Mouse (Mus musculus): ENCODE data around the gene Tial1.
A peak's percentile ranks its signal among the peaks of the same experiment; 100 is the strongest.

The Tial1 gene

GRCm38 (mm10) chr7:128461285-128462215 lies at the start of gene Tial1:
Gene Tial1, minus strand, starts transcription at chr7:128461717.
- DNase-seq: peak; percentile 98 to 100

- DNase-seq: no peak
Observed at GRCm38 (mm10) chr7:128504091-128504490, 42.6 kb upstream of the Tial1 start.

GRCm38 (mm10) chr7:128499801-128500200 lies 38.3 kb upstream of the Tial1 start:
- no peak for DNase-seq

- DNase-seq: no peak
Observed at GRCm38 (mm10) chr7:128494546-128494945, 33.0 kb upstream of the Tial1 start.

GRCm38 (mm10) chr7:128488986-128489385 lies 27.5 kb upstream of the Tial1 start:
- DNase-seq: no peak

- DNase-seq: peak; percentile 89 to 92
Observed at GRCm38 (mm10) chr7:128474322-128474721, 12.8 kb upstream of the Tial1 start.

GRCm38 (mm10) chr7:128462406-128462805 lies 889 bp upstream of the Tial1 start:
- DNase-seq: peak in 1 of 2 experiments; percentile 17

GRCm38 (mm10) chr7:128460865-128461228 lies 670 bp downstream of the Tial1 start:
- no peak for DNase-seq

GRCm38 (mm10) chr7:128460131-128460864 lies 1.2 kb downstream of the Tial1 start:
- peak; percentile 39 to 47 for DNase-seq

GRCm38 (mm10) chr7:128459791-128460130 lies 1.8 kb downstream of the Tial1 start:
- DNase-seq: no peak

- no peak for DNase-seq
Observed at GRCm38 (mm10) chr7:128458011-128458410, 3.5 kb downstream of the Tial1 start.

GRCm38 (mm10) chr7:128452731-128453130 lies 8.8 kb downstream of the Tial1 start:
- no peak for DNase-seq

- no peak for DNase-seq
Observed at GRCm38 (mm10) chr7:128440584-128440983, 20.9 kb downstream of the Tial1 start.

- no peak for DNase-seq
Observed at GRCm38 (mm10) chr7:128439251-128439650, 22.3 kb downstream of the Tial1 start.

GRCm38 (mm10) chr7:128438131-128438530 lies 23.4 kb downstream of the Tial1 start:
- no peak for DNase-seq

- DNase-seq: no peak
Observed at GRCm38 (mm10) chr7:128433213-128433612, 28.3 kb downstream of the Tial1 start.

- DNase-seq: no peak
Observed at GRCm38 (mm10) chr7:128432574-128432973, 28.9 kb downstream of the Tial1 start.

GRCm38 (mm10) chr7:128422491-128422890 lies 39.0 kb downstream of the Tial1 start:
- DNase-seq: no peak

- DNase-seq: no peak
Observed at GRCm38 (mm10) chr7:128421701-128422100, 39.8 kb downstream of the Tial1 start.

- no peak for DNase-seq
Observed at GRCm38 (mm10) chr7:128419690-128420089, 41.8 kb downstream of the Tial1 start.

GRCm38 (mm10) chr7:128417930-128418779 lies 43.4 kb downstream of the Tial1 start, which contains the start of gene Rgs10:
Gene Rgs10, minus strand, starts transcription at chr7:128418758.
- peak; percentile 31 to 52 for DNase-seq

GRCm38 (mm10) chr7:128417226-128417929 lies 44.1 kb downstream of the Tial1 start:
- DNase-seq: peak; percentile 6 to 16

Data from cerebellum, adult 18-20 months (tissue).